Mouse (Mus musculus): Measurements from ENCODE around the gene Vmn2r116.

GRCm38 (mm10) chr17:23433150-23433679 is 48.8 kb downstream of the Vmn2r116 start:
- no peak for TF ChIP-seq CTCF (IDR thresholded peaks at IDR 0.05; ENCODE audit: control insufficient read depth, insufficient read depth, low read length)
- TF ChIP-seq POLR2A (IDR thresholded peaks at IDR 0.05; ENCODE audit: borderline replicate concordance, control insufficient read depth, low read depth, low read length), result no peak

All from bone marrow, adult 2 months (tissue).